Mouse (Mus musculus): ENCODE measurements around the gene Svs3b.
"Not testable (repeated sequence)": the region's sequence is repeated elsewhere in the genome, so short reads cannot be mapped to it uniquely, and the experiment has no call there.

Svs3b gene

DNA sequence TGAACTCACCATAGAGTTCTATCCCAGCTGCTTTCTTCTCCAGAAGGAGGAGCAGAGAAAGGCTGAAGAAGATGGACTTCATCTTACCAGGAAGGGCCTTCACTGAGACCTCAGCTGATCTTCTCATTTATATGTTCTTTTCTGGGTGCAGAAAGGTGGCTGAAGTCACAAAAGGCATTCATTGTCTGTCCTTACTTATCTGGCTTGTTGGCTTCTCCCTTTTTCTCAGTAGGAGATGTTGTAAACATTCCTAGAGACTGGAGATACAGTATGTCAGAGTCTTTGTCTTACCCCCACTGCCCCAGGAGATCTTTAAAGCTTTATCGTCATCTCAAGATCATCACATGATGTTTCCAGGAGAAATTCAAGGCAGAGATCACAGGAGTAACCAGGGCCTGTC lies at the start of gene Svs3b:
TSS of gene Svs3b (minus strand) at position 101 of the 400 bp plus-strand sequence.
- DNase-seq (ENCODE audit: low read depth, low spot score) = not testable (repeated sequence)

DNA sequence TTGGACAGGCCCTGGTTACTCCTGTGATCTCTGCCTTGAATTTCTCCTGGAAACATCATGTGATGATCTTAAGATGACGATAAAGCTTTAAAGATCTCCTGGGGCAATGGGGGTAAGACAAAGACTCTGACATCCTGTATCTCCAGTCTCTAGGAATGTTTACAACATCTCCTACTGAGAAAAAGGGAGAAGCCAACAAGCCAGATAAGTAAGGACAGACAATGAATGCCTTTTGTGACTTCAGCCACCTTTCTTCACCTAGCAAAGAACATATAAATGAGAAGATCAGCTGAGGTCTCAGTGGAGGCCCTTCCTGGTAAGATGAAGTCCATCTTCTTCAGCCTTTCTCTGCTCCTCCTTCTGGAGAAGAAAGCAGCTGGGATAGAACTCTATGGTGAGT lies 32.5 kb upstream of the Svs3b start, which contains the start of gene Svs3a:
TSS of gene Svs3a (plus strand) at position 301 of the 400 bp plus-strand sequence.
- DNase-seq (ENCODE audit: low read depth, low spot score) = not testable (repeated sequence)

DNA sequence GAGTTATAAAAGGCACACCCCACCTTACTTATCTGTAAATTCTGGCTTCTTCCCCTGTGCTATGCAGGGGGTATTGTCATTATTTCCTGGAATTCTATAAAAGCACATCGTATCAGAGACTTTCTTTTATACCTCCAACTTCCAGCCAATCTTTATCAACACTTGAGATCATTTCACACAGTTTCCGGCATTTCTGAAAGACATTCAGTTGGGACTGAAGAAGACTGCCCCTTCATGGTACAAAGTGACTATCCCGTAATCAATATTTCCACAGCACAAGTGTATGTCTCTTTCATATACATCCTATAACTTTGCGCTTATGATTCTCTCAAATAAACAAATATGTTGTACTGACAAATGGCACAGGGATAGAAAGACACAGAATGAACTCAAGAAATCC lies 21.9 kb upstream of the Svs3b start, which contains the start of gene Svs4:
TSS of gene Svs4 (minus strand) at position 101 of the 400 bp plus-strand sequence.
- DNase-seq (ENCODE audit: low read depth, low spot score) = no peak

DNA sequence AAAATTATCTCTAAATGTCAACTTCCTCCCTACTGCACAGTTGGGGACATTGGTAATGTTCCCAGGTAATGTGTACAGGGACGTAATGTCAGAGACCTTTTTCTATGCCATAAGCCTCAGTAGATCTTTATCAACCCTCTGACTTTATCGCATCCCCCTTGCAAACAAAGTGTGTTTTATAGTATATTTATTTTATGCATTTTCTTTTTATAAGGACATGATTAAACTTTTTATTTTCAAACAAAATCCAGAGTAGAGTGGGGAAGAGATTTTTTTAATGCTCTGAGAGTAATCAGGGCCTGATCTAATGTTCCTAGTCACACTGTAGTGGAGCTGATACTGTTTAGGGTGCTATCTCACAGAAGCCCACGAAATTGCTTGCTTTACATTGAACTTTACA lies 18.1 kb downstream of the Svs3b start, which contains the start of gene Svs2:
TSS of gene Svs2 (minus strand) at position 101 of the 400 bp plus-strand sequence.
- no peak for DNase-seq (ENCODE audit: low read depth, low spot score)

GRCm38 (mm10) chr2:164232671-164233070 lies 23.8 kb downstream of the Svs3b start:
- DNase-seq (ENCODE audit: low read depth, low spot score) = no peak

DNA sequence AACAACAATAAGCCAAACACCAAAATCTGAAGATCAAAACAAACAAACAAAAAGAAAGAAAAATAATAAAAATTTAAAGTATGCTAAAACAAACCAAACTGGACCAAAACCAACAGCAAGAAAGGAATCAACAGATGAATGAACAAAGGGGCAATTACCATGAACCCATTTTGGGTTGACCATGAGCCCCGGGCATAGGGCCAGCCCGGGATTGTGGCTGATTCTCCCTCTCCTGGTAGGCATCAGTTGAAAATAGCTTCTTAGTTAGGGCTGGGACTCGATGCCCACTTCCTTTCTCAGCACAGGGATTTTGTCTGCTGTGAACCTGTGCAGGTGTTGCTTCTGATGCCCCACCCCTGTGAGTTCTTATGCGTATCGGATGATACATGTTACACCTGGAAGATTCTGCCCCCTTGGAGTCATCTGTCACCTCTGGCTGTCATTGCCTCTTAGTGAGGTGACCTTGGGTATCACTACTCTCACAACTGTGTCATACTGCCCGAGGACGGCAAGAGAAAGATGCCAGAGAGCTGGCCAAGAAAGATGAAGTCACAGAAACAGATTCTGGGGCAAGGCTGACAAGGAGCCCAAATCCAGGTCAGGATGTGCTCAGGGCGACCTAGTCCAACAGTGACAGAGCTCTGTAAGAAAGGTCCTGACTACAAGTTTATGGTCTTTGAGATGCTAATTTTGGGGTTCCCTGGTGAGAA lies 27.9 kb downstream of the Svs3b start:
- no peak for DNase-seq (ENCODE audit: low read depth, low spot score)

- DNase-seq (ENCODE audit: low read depth, low spot score) = no peak
Observed at GRCm38 (mm10) chr2:164221522-164221921, 34.9 kb downstream of the Svs3b start, which contains the start of gene Wfdc15b. Wfdc15b (minus strand) TSS chr2:164221660.

- no peak for DNase-seq (ENCODE audit: low read depth, low spot score)
Observed at GRCm38 (mm10) chr2:164219295-164219694, 37.1 kb downstream of the Svs3b start.

DNA sequence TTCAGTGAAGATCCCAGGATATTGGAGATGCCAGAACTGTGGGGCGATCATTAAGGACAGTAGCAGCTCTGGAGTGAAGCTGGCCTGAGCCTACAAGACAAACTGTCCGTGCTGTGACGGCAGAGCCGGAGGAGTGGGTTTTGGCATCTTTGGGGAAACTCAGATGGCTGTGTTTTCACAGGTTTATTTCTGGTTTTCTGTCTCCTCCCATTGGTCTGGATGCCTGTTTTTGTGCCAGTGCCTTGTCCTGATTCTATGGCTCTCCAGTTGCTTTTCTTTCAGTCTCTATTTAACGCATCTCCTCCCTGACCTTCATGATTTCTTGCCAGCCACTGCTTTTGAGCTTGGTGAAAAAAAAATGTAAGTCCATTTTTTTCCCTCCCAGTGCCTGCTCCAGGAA lies 43.7 kb downstream of the Svs3b start:
- DNase-seq (ENCODE audit: low read depth, low spot score) = peak; percentile 75

DNA sequence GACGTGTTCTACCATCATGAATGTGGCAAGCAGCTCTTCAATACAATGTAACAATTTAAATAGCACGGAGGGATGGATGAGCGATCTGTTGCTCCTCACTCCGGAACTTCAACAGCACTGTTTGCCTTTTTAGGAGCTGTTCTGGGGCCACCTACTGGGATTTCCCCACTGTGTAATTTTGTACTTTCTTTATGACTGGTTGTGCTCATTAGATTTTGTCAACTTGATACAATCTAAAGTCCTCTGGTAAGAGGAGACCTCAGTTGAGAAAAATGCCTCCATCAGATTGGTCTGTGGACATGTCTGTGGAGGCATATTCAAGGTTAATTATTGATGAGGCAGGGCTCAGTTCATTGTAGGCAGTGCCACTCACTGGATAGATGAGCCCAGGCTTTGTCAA lies 45.5 kb downstream of the Svs3b start:
- DNase-seq (ENCODE audit: low read depth, low spot score) = no peak

GRCm38 (mm10) chr2:164206676-164207075 lies 49.8 kb downstream of the Svs3b start:
- peak; percentile 95 for DNase-seq (ENCODE audit: low read depth, low spot score)

GRCm38 (mm10) chr2:164206011-164206410 lies 50.4 kb downstream of the Svs3b start:
- DNase-seq (ENCODE audit: low read depth, low spot score) = not testable (repeated sequence)
